Mouse (Mus musculus): ENCODE results near the gene Lpp.

The Lpp gene

DNA sequence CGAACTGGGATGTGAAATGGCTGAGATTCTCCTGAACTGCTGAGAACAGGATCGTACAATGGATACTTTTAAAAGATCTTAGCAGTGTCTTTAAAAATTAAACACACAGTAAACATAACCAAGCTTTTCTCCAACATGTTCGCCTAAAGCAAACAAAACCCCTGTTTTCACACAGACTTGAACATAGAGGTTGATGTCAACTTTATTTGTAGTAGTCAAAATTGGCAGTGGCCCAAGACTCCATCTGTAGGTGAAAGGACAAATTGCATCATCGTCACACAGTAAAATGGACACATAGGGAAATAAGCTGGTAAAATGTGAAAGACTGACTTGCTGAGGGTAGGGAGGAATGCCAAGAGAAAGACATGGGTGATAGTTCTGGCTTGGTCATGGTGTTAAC, 480.9 kb downstream of the Lpp start:
- DNase-seq (ENCODE audit: low read depth, low spot score), result peak; percentile 75

- no peak for DNase-seq (ENCODE audit: low read depth, low spot score)
Observed at GRCm38 (mm10) chr16:24875661-24876060, 482.4 kb downstream of the Lpp start.

- peak; percentile 11 for DNase-seq (ENCODE audit: low read depth, low spot score)
Observed at GRCm38 (mm10) chr16:24878977-24879376, 485.7 kb downstream of the Lpp start.

DNA sequence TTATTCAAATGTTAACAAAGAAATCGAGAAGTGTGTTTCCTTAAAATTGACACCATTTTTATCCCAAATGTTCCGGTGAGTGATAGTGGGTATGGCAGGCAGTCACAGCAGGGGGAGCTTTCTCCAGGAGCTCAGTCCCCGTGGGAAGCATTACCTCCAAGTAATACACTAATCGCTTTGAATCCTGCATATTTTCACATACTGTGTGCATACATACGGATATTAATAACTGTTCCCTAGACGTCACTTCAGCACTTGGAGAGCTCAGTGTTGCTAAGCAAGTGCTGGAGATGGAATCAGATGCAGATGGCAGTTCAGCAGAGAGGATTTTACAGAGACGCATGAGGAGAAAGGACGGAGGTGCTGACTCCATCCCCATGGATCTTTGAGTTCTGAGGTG, 487.4 kb downstream of the Lpp start:
- DNase-seq (ENCODE audit: low read depth, low spot score), result no peak

DNA sequence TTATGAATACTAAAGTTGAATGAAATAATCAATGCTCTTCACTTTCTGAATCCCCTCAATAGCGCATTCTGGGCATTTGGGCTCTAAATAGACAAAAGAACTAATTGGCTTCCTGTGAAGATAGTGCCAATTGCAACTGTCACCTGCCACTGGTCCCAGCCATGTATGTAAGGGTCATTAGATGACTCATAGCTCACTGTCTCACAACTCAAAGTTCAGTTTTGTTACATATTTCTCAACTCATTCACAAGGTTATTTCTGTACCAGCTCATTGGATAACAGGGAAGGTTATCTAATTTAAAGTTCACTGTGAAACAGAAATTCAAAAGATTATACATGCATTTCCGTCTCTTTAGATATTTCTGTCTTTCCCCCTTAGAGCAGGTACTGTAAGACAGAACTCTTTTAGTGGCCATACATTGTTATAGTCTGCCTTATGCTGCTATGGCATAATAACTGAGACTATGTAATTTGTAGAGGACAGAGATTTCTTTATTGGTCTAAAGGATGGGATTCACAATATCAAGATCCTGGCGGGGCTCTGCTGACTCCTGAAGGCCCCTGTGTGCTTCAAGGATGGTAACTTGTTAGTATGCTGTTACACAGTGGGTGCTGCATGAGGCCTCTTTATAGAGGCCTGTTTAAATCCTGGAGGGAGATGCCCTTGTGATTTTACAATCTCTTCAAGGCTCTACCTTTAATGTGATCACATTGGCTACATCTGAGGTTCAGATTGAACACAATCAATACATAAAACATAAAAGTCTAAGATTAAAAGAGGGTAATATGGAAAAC, 488.9 kb downstream of the Lpp start:
- no peak for DNase-seq (ENCODE audit: low read depth, low spot score)

- DNase-seq (ENCODE audit: low read depth, low spot score), result no peak
Observed at GRCm38 (mm10) chr16:24884017-24884416, 490.7 kb downstream of the Lpp start.

DNA sequence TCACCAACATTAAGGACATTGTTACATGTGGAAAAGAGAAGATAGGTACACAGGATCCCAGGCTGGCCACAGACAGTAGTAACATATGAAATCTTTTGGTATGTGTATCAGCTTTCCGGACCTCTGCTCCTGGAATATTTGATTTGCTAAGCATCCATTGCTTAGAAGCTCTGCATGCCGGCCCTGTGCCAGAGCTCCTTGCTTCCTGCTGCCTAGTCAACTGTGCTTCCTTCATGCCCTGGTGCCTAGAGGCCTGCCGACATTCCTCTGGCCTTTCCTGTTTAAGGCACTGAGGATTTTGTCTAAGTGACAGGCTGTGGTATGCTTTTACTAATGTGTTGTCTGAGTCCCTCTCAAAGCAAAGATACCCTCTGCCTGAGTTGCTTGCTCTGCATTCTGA, 493.0 kb downstream of the Lpp start:
- DNase-seq (ENCODE audit: low read depth, low spot score), result no peak

GRCm38 (mm10) chr16:24886943-24887342, 493.6 kb downstream of the Lpp start:
- DNase-seq (ENCODE audit: low read depth, low spot score), result no peak

GRCm38 (mm10) chr16:24891453-24891852, 498.1 kb downstream of the Lpp start:
- no peak for DNase-seq (ENCODE audit: low read depth, low spot score)

- no peak for DNase-seq (ENCODE audit: low read depth, low spot score)
Observed at GRCm38 (mm10) chr16:24895160-24895559, 501.9 kb downstream of the Lpp start.

DNA sequence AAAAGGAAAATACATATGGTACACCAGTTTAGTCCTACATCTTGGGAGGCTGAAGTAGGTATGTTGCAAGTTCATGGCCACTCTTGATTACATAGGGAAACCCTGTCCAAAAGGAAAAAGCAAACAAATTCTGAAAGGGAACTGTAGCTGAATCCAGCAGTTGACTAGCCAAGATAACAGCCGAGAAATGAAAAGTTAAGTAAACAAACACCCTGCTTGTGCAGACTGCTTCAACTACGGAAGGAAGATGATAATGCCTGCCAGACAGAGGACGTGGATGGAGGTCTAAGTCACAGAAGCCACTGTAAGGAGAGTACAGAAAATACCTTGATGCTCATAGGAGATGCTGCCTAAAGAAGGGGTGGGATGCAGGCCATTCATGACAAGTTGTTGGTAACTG, 504.3 kb downstream of the Lpp start:
- DNase-seq (ENCODE audit: low read depth, low spot score), result no peak

DNA sequence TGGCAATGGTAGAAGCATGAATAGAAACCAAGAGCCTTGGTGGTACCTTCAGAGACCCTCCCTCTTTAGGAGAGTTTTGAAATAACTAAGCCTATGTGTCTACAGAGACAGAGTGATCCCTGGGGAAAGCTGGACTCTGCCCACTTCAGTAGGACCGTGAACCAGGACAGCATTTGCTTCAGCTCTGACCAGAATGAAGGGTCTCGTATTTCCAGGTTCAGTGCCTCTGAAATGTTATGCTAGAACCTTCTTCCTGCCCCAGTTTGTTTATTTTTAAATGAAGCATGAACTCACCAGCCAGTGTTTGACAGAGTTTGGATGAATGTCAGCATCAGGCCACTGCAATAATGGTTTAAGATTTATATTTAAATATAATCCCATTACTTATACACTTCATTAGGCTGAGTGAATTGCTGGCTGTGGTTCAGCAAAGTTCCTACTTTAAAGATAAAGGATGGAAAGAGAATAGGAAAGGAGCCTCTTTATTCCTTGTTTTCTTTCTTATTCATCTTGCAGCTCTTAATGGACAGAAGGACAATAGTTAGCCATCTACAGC, 507.0 kb downstream of the Lpp start:
- DNase-seq (ENCODE audit: low read depth, low spot score), result no peak

DNA sequence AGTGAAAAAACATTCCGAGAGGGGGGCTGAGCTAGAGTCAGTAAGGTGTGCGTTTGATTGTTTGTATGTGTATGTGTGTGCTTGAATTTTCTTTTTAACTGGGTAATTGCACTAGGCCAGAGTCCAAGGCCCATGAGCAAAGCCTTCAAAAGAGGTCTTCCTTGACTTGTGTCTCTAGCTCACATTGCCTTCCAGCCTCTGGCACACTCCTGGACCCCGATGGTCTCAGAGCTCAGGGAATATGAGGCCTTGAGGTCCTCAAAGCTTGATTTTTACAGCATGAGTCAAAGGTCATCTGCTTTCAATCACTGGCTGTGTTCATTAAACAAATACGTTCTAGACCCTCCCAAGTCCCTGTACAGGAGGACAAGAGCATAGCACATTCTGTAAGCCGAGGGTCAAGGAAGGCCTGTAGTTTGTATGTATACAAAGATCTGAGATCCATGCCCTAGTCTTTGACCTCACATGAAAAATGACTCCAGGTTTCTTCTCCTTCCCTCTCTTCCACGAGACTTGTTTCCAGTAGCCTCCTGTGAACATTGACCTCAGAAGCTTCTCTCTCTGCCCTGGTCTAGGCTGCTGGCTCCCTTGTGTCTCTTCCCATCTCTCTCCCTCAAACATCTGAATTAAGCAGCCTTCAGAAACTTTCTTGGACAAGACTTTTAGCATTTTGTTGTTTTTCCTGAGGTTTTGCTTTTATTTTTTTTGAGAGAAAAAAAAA, 508.0 kb downstream of the Lpp start:
- no peak for DNase-seq (ENCODE audit: low read depth, low spot score)

- no peak for DNase-seq (ENCODE audit: low read depth, low spot score)
Observed at GRCm38 (mm10) chr16:24902111-24902510, 508.8 kb downstream of the Lpp start.

DNA sequence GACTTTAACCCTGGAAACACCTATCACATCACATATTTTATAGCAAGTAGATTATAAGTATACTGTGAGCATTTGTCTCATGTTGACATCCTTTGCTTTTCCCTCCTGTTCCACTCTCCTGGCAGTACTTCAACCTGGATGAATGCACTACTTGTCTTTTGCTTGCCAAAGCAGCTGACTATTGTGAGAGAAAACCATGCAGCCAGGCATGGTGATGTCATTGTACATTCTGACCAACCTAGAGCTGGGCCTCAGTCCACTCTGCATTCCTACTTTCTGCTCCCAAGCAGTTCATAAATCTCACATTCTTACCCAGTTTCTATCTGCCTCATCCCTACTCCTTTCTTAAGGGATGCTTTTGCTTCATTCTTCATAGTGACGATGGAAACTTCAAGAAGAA, 515.6 kb downstream of the Lpp start:
- no peak for DNase-seq (ENCODE audit: low read depth, low spot score)

DNA sequence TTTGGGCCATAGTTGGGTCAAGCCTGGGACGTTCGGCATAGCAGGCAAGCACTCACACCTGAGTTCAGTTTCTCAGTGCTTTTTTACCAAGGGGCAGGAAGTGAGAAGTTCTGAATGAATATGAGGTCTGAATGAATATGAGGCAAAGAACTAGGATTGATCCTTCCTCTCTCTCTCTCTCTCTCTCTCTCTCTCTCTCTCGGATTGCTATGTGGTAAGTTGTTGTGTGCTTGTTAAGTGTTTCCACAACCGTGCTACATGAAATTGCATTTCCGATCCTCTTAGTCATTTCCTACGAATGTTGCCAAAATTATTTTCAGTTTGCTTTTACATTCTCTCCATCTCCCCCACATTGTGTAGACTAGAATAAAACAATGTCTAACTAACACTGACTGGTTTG, 517.0 kb downstream of the Lpp start:
- peak; percentile 35 for DNase-seq (ENCODE audit: low read depth, low spot score)

- DNase-seq (ENCODE audit: low read depth, low spot score), result peak; percentile 70
Observed at GRCm38 (mm10) chr16:24910834-24911233, 517.5 kb downstream of the Lpp start.

DNA sequence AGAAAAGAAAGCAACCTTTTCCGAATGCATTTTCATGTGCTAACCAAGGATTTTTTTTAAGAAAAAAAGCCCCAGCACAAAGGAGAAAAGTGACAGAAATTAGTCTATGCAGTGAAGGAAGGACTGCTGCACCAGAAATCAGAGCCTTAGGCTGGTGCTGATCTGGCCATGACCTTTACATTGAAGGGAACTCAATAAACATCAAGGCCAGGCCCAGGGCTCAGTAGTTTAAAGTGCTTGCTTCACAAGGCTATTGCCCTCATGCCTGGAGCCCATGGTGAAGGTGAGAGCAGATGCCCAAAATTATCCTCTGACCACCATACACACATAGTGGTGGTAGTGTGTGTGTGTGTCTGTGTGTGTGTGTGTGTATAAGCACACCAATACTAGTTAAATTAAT, 519.1 kb downstream of the Lpp start:
- no peak for DNase-seq (ENCODE audit: low read depth, low spot score)

DNA sequence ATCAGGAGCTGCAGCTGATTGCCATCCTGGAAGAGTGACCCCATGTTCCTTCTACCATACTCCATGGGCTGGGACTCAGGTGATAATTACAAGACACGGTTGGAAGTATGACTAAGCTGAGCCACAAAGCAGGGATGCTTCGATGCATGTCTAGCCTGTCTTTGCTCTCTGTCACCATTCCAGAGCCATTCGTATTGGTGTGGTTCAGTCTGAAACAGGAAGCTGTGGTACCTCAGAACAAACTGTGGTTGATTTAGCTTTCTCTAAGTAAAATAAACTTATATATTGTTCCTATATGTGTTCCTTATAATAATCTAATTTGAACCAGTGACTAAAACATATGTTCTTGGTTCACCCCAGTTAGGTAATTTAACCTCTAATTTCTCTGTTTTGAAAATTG, 519.7 kb downstream of the Lpp start:
- DNase-seq (ENCODE audit: low read depth, low spot score), result no peak

DNA sequence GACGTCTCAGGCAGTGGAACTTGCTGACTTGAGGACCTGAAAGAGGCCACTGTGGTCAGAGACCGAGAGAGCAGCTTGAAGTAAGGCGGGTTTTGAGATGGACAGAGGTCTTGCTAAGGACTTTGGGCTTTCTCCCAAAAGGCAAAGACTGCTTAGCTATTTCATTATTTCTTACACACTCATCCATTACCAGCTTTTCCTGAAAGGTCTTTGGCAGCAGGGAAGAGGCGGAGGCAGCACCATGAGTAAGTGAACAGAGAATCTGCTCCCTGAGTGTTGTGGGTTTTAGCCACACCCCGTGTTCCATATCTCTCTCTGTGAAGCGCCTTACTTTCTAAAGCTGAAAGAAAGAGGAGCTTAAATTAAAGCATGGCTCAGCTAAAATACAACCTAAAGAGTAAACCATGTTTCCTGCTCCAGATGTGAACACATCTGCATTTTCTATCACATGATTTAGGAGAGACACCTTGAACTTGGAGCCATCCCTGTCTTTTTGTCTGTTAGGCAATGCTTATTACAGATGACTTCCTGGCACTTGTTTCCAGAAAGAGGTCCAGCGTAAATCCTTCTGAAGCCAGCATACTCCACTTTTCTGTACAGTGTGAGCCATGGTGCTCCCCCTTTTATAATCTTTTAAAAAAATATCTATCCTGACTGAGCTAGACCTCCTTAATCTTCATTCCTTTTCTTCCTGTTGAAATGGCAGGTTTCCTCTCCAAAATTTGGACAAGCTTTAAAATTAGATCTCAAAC, 520.5 kb downstream of the Lpp start:
- no peak for DNase-seq (ENCODE audit: low read depth, low spot score)

- DNase-seq (ENCODE audit: low read depth, low spot score), result no peak
Observed at GRCm38 (mm10) chr16:24914393-24914751, 521.1 kb downstream of the Lpp start.

GRCm38 (mm10) chr16:24915470-24915869, 522.2 kb downstream of the Lpp start:
- no peak for DNase-seq (ENCODE audit: low read depth, low spot score)
